Mouse (Mus musculus) skeletal muscle tissue, adult 2 months (tissue): ENCODE results near the gene Soga3.

Experiments
- DNase-seq: peaks from one replicate; pipeline ENCODE4 v3.0.0-alpha.2; 2012; ENCODE audit warnings: low read depth, low spot score

Gene Soga3

DNA sequence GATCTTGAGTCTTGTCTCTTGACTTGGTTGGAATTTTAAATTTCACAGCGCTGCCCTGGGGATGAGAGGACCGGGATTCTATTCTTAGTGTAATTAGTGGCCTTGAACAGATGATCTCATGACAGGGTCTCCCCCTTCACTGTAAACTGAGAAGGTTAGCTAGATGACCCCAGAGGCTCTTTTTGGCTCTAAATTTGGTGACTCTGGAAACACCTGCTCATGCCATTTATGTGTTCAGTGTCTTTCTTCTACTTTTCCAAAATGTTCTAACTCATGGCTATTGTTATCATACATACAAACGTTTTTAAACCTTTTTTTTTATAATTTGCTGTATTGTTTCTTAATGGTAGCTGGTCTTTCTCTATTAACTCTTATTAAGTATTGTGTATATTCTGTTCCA lies 65.1 kb downstream of the Soga3 start:
- DNase-seq = no peak

DNA sequence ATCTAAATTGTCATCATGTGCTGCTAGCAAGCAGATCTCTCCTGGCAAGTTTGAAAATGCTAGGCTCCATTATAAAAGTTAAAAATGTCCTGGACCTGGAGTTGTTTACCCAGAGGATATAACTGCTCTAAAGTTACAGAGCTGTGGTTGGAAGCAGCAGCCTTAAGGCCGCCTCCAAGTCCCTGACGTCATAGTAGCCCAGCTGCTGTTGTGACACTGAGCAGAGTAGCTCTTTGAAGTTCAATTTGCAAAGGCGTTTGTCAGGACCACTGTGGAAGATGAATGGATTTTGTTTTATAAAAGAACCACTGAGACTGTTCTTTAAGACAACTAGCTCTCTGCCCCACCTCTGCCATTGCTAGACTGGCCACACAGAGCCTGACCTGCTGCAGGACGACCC lies 67.8 kb downstream of the Soga3 start, which contains the start of gene 9330159F19Rik:
Gene 9330159F19Rik (plus strand): TSS at position 154 of the 400 bp plus-strand sequence.
- peak; percentile 90 for DNase-seq

DNA sequence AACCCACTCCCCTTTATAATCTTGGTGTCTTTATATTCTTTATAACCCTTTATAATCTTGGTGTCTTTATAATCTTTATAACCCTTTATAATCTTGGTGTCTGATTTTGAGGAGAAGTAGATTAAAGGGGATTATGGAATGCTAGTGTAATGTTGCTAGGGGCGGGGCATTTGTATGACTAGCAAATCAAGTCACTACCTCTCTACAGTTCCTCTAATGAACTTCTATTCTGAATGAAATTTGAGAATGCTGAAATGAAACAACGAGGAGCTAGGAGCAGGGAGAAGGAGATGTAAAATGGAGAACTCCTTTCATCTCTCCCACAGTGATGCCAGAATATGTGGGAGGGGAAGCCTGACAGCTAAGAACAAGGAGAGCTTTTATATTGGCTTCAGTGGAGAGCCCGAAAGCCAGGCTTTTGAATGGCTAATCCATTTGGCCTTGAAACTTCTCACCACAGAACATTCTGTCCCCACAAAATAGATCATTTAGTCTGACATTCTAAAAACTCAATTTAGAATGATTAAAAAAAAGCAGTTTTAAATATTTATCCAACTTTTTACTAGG lies 70.0 kb downstream of the Soga3 start:
- DNase-seq = peak; percentile 64

DNA sequence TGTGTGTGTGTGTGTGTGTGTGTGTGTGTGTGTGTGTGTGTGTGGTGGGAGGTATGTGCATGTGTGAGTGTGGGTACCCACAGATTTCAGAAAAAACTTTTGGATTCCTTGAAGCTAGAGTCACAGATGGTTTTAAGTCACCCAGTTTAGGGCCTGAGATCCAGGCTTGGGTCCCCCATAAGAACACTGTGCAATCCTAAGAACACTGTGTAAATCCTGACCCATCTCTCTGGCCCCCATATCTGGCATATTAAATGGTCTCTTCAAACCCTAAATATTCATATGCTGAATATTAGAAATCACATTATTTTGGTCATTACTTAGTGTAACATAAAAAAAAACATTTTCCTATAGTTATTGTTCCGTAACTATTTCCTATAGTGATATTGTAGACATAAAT lies 73.3 kb downstream of the Soga3 start:
- DNase-seq = no peak

DNA sequence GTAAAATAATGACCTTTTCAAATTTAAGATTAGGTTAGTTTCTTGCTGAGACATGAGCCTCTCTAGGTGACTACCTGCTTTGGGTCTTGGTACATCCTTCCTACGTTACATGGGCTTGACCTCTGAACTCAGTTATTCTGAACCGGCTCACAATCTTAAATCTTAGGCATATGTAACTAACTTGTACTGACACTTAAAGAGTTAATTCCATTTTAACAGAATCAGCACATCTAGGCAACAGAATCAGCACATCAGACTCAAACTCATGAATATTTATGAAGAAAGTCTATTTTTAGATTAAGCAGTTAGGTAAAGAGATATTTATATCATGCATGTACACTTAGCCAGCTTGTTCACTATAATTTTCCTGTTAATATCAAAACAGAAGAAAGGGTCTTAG lies 73.8 kb downstream of the Soga3 start:
- no peak for DNase-seq

DNA sequence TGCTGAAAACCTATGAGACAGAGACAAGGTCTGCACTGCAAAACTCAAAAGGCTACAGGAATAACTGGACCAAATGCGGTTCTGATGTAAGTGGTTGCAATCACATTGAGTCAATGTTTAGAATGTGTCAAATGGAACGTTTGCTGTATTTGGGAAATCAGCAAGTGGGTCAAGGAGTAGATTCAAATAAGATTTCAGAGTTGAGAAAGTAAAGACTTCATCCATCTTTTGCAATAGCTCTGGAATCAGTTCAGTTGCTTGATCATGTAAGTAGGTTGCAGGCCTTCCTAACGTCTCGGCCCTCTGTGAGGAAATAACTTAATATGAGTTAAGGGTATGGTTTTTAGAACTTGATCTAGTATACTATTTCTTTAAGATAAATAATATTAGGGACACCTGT lies 81.7 kb downstream of the Soga3 start:
- no peak for DNase-seq

DNA sequence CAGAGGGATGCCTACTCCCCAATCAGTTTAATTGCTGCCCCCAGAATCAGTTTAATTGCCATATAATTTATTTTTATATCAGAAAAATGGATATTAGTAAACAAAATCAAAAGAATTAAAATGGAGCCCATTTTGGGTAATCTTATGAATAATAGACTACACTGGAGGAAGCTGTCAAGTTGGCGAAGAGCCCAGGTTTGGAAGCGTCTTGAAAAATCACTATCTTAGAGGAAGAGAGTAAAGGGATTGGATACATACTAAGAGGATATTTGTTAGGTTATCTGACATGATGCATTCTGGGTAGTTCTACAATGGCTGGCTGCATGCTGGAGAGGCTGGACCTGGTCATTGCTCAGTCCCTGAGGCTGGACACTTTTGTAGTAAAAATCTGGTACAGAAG lies 87.6 kb downstream of the Soga3 start:
- no peak for DNase-seq
